Mouse (Mus musculus) heart, embryonic 14.5 days (tissue): ENCODE results near the gene Isy1. TPM values are rescaled to one million over a fixed set of nuclear protein-coding genes. Genes with fewer than 3 reads are reported as not detected.

Source experiments
- ATAC-seq: fragments of 200-750 bp; cut with Nextera tagmentation; 2 replicates; pipeline ENCODE4 v1.8.0; 2017; ENCODE audit warnings: low read depth, moderate TSS enrichment; ENCODE audit not compliant: insufficient number of reproducible peaks, insufficient read depth, low FRiP score
- H3K27ac ChIP-seq, 2 experiments: fragments of 200-500 bp in 1 of 2; fragments of 300-500 bp in 1 of 2; sonication (generic) in 1 of 2; replicated peaks in 1 of 2; 2 replicates each; pipeline ENCODE4 v1.5.1; 2012 to 2014; ENCODE audit warnings: low read depth in 2 of 2, low read length in 2 of 2, control low read depth in 1 of 2, mild to moderate bottlenecking in 1 of 2, mixed read lengths in 1 of 2; ENCODE audit not compliant: control insufficient read depth in 1 of 2, insufficient read depth in 1 of 2
- H3K27me3 ChIP-seq: fragments of 300-500 bp; sonication (generic); 2 replicates; pipeline ENCODE4 v1.6.1; 2014; ENCODE audit warnings: mild to moderate bottlenecking, low read length, control low read depth; ENCODE audit not compliant: control insufficient read depth, insufficient read depth
- H3K36me3 ChIP-seq: fragments of 300-500 bp; sonication (generic); 2 replicates; pipeline ENCODE4 v1.6.1; 2014; ENCODE audit warnings: mild to moderate bottlenecking, control low read depth, low read length, mixed read lengths; ENCODE audit not compliant: control insufficient read depth, insufficient read depth
- H3K4me1 ChIP-seq, 2 experiments: fragments of 200-500 bp in 1 of 2; fragments of 300-500 bp in 1 of 2; sonication (generic) in 1 of 2; 2 replicates each; pipeline ENCODE4 v1.6.1; 2012 to 2014; ENCODE audit warnings: low read length in 2 of 2, control low read depth in 1 of 2, mixed read lengths in 1 of 2; ENCODE audit not compliant: control insufficient read depth in 2 of 2, insufficient read depth in 2 of 2
- H3K4me2 ChIP-seq: fragments of 300-500 bp; sonication (generic); 2 replicates; pipeline ENCODE4 v1.6.1; 2014; ENCODE audit warnings: mild to moderate bottlenecking, low read length
- H3K4me3 ChIP-seq, 2 experiments: fragments of 200-500 bp in 1 of 2; fragments of 300-500 bp in 1 of 2; sonication (generic) in 1 of 2; 2 replicates each; pipeline ENCODE4 v1.5.1; 2012 to 2014; ENCODE audit warnings: low read length in 2 of 2, mild to moderate bottlenecking in 2 of 2, control low read depth in 1 of 2, low read depth in 1 of 2, moderate library complexity in 1 of 2; ENCODE audit not compliant: control insufficient read depth in 1 of 2, insufficient read depth in 1 of 2
- H3K9ac ChIP-seq: fragments of 300-500 bp; sonication (generic); 2 replicates; pipeline ENCODE4 v1.6.1; 2014; ENCODE audit warnings: mild to moderate bottlenecking, low read length
- H3K9me3 ChIP-seq: fragments of 300-500 bp; sonication (generic); 2 replicates; pipeline ENCODE4 v1.6.1; 2016; ENCODE audit warnings: low read length, control low read depth; ENCODE audit not compliant: control insufficient read depth
- WGBS: fragments of 180-500 bp; shearing (Covaris S2); extraction: QIAGEN DNeasy Blood & Tissue Kit; methylation state at CpG from one replicate; pipeline ENCODE4 v1.1.7; 2014; 5-methylcytosine and 5-hydroxymethylcytosine counted together
- polyA plus RNA-seq: library from polyadenylated mRNA; unstranded; fragments of >200 nt; fragmentation: Nextera tagmentation; extraction: Ambion mirVana; gene quantifications from 2 replicates; pipeline ENCODE4 v1.2.1, GENCODE M21; 2014

Isy1 gene
- polyA plus RNA-seq, 1 experiment from 2014 or later = 16.5 TPM

GRCm38 (mm10) chr6:87804886-87805285, 33.7 kb downstream of the Isy1 start:
- Histone ChIP-seq H3K27me3 (no peaks in the 10 kb centered on the region), H3K36me3 (0 out of 2 replicates have a peak, but pooled peaks cover 2% of the 10 kb centered on the region), H3K4me1 (peaks cover 2 to 3% of the 10 kb centered on the region in 2 experiments; a peak in 2 of 4 replicates), H3K27ac (no peak overlapping the region), H3K9me3 (no peaks in the 10 kb centered on the region), H3K9ac (no peak overlapping the region), H3K4me3 (no peak overlapping the region), H3K4me2 (no peak overlapping the region)
- ATAC-seq = no peak
- 79% methylated on average over 7 of the region's 7 CpGs for WGBS

- ATAC-seq = no peak
- Histone ChIP-seq H3K27ac (no peak overlapping the region), H3K27me3 (no peaks in the 10 kb centered on the region), H3K9me3 (no peaks in the 10 kb centered on the region), H3K36me3 (0 out of 2 replicates have a peak, but pooled peaks cover 2% of the 10 kb centered on the region), H3K4me2 (no peak overlapping the region), H3K4me3 (no peak overlapping the region), H3K4me1 (peaks cover 0 to 2% of the 10 kb centered on the region in 2 experiments; a peak in 1 of 4 replicates), H3K9ac (no peak overlapping the region)
- 78% methylated on average over 1 of the region's 1 CpGs for WGBS
These were observed 34.6 kb downstream of the Isy1 start for GRCm38 (mm10) chr6:87804036-87804435.

- Histone ChIP-seq H3K9ac (no peak overlapping the region), H3K4me1 (peaks cover 0 to 2% of the 10 kb centered on the region in 2 experiments; a peak in 1 of 4 replicates), H3K9me3 (no peaks in the 10 kb centered on the region), H3K27me3 (no peaks in the 10 kb centered on the region), H3K4me3 (no peak overlapping the region), H3K36me3 (0 out of 2 replicates have a peak, but pooled peaks cover 2% of the 10 kb centered on the region), H3K4me2 (no peak overlapping the region), H3K27ac (no peak overlapping the region)
- WGBS = 77% methylated on average over 5 of the region's 7 CpGs
- no peak for ATAC-seq
These were observed 36.1 kb downstream of the Isy1 start for GRCm38 (mm10) chr6:87802462-87802861.

GRCm38 (mm10) chr6:87799576-87799975, 39.0 kb downstream of the Isy1 start:
- Histone ChIP-seq H3K4me1 (peaks cover 0 to under 1% of the 10 kb centered on the region in 2 experiments; a peak in 1 of 4 replicates), H3K36me3 (0 out of 2 replicates have a peak, but pooled peaks cover 2% of the 10 kb centered on the region), H3K4me2 (no peak overlapping the region), H3K27me3 (no peaks in the 10 kb centered on the region), H3K9ac (no peak overlapping the region), H3K4me3 (no peak overlapping the region), H3K9me3 (no peaks in the 10 kb centered on the region), H3K27ac (no peak overlapping the region)
- ATAC-seq = no peak
- WGBS = 63% methylated on average over 6 of the region's 6 CpGs

GRCm38 (mm10) chr6:87797321-87797720, 41.3 kb downstream of the Isy1 start:
- Histone ChIP-seq H3K27ac (no peak overlapping the region), H3K27me3 (no peaks in the 10 kb centered on the region), H3K9me3 (no peaks in the 10 kb centered on the region), H3K9ac (no peak overlapping the region), H3K36me3 (peaks cover 6% of the 10 kb centered on the region), H3K4me3 (no peak overlapping the region), H3K4me2 (no peak overlapping the region), H3K4me1 (peaks cover 0 to 2% of the 10 kb centered on the region in 2 experiments; a peak in 1 of 4 replicates)
- ATAC-seq = no peak
- WGBS = 46% methylated on average over 2 of the region's 2 CpGs

GRCm38 (mm10) chr6:87796251-87796880, 42.2 kb downstream of the Isy1 start:
- no peaks in the 10 kb centered on the region for H3K27me3 ChIP-seq
- WGBS = 87% methylated on average over 6 of the region's 6 CpGs
- peaks cover 12% of the 10 kb centered on the region for H3K36me3 ChIP-seq
- no peaks in the 10 kb centered on the region for H3K9me3 ChIP-seq
- no peak overlapping the region for H3K27ac ChIP-seq
- H3K9ac ChIP-seq = no peak overlapping the region
- no peak overlapping the region for H3K4me3 ChIP-seq
- H3K4me1 ChIP-seq = peaks cover 0 to 2% of the 10 kb centered on the region in 2 experiments; a peak in 1 of 4 replicates
- no peak overlapping the region for H3K4me2 ChIP-seq
- no peak for ATAC-seq

- Histone ChIP-seq H3K4me2 (no peak overlapping the region), H3K4me3 (no peak overlapping the region), H3K36me3 (peaks cover 12% of the 10 kb centered on the region), H3K4me1 (peaks cover 5% of the 10 kb centered on the region in 2 experiments; a peak in 2 of 4 replicates), H3K27me3 (no peaks in the 10 kb centered on the region), H3K9me3 (no peaks in the 10 kb centered on the region), H3K27ac (no peak overlapping the region), H3K9ac (no peak overlapping the region)
- ATAC-seq = no peak
- 56% methylated on average over 6 of the region's 6 CpGs for WGBS
These were observed 43.0 kb downstream of the Isy1 start for GRCm38 (mm10) chr6:87795385-87796150.
